Mouse (Mus musculus) CH12.LX (cell line): ENCODE data around the gene Bad. TPM values are rescaled to one million over a fixed set of nuclear protein-coding genes. Genes with fewer than 3 reads are reported as not detected.
A peak's percentile ranks its signal among the peaks of the same experiment; 100 is the strongest.

Experiments
- DNase-seq: peaks from one replicate; pipeline ENCODE4 v3.0.0-alpha.2; 2013; ENCODE audit errors: extremely low read depth
- H3K27ac ChIP-seq: 2 replicates; pipeline ENCODE4 v1.5.1; 2012; ENCODE audit warnings: low read depth, mild to moderate bottlenecking, control low read depth, moderate library complexity; ENCODE audit not compliant: insufficient read depth
- H3K27me3 ChIP-seq: replicated peaks from 2 replicates; pipeline ENCODE3; 2012; ENCODE audit warnings: inconsistent platforms
- H3K36me3 ChIP-seq, 2 experiments: replicated peaks in 1 of 2; 2 replicates each; pipeline versions ENCODE3 to v1.6.1; 2012; ENCODE audit warnings: inconsistent platforms in 1 of 2, low read length in 1 of 2, mild to moderate bottlenecking in 1 of 2, mixed read lengths in 1 of 2, moderate library complexity in 1 of 2; ENCODE audit not compliant: control insufficient read depth in 1 of 2, insufficient read depth in 1 of 2
- H3K4me1 ChIP-seq, 2 experiments: 2 replicates each; pipeline ENCODE4 v1.6.1; 2012; ENCODE audit warnings: inconsistent platforms in 1 of 2, moderate library complexity in 1 of 2; ENCODE audit not compliant: insufficient read depth in 2 of 2, control insufficient read depth in 1 of 2
- H3K4me2 ChIP-seq: 2 replicates; pipeline ENCODE4 v1.6.1; 2012; ENCODE audit warnings: low read depth, mild to moderate bottlenecking, control low read depth; ENCODE audit not compliant: poor library complexity, insufficient read depth, severe bottlenecking
- H3K4me3 ChIP-seq, 3 experiments: fragments of 150-350 bp in 1 of 3; sonication (generic) in 1 of 3; replicated peaks in 1 of 3; 2 replicates each; pipeline versions ENCODE3 to v1.5.1; 2011 to 2012; ENCODE audit warnings: low read depth in 2 of 3, low read length in 2 of 3, mild to moderate bottlenecking in 2 of 3, moderate library complexity in 2 of 3, control low read depth in 1 of 3, improper control_type of control experiment in 1 of 3, inconsistent platforms in 1 of 3, mixed read lengths in 1 of 3; ENCODE audit not compliant: poor library complexity in 1 of 3
- H3K79me2 ChIP-seq: replicated peaks from 2 replicates; pipeline ENCODE4 v1.6.1; 2012; ENCODE audit warnings: mild to moderate bottlenecking, moderate library complexity; ENCODE audit not compliant: control insufficient read depth, poor library complexity, insufficient read depth, severe bottlenecking; ENCODE audit errors: extremely low read depth
- H3K9ac ChIP-seq: 2 replicates; pipeline ENCODE4 v1.6.1; 2012; ENCODE audit warnings: low read depth, mild to moderate bottlenecking, control low read depth, moderate library complexity; ENCODE audit not compliant: insufficient read depth
- H3K9me3 ChIP-seq: replicated peaks from 2 replicates; pipeline ENCODE3; 2012; ENCODE audit warnings: low read length, inconsistent platforms, mixed read lengths
- BHLHE40 ChIP-seq: IDR thresholded peaks from 2 replicates; pipeline ENCODE4 v1.6.1; 2011; ENCODE audit warnings: mild to moderate bottlenecking, low read depth, low read length, improper control_type of control experiment
- CHD2 ChIP-seq: IDR thresholded peaks from 2 replicates; pipeline ENCODE4 v1.6.1; 2011; ENCODE audit warnings: low read length, improper control_type of control experiment
- CTCF ChIP-seq, 2 experiments: IDR thresholded peaks in 1 of 2; conservative IDR thresholded peaks in 1 of 2; 2 replicates each; pipeline ENCODE4 v1.5.1; 2011 to 2012; ENCODE audit warnings: low read depth in 2 of 2, low read length in 2 of 2, improper control_type of control experiment in 1 of 2, inconsistent platforms in 1 of 2, mild to moderate bottlenecking in 1 of 2, moderate library complexity in 1 of 2
- ELF1 ChIP-seq: IDR thresholded peaks from 2 replicates; pipeline ENCODE4 v1.6.1; 2014; ENCODE audit warnings: low read depth, mild to moderate bottlenecking, inconsistent platforms, low read length, improper control_type of control experiment
- EP300 ChIP-seq: IDR thresholded peaks from 2 replicates; pipeline ENCODE4 v1.6.1; 2011; ENCODE audit warnings: low read length, improper control_type of control experiment
- HCFC1 ChIP-seq: IDR thresholded peaks from 2 replicates; pipeline ENCODE4 v1.6.1; 2012; ENCODE audit warnings: low read depth, mild to moderate bottlenecking, inconsistent platforms, low read length, improper control_type of control experiment
- JUN ChIP-seq: IDR thresholded peaks from 2 replicates; pipeline ENCODE4 v1.6.1; 2011; ENCODE audit warnings: low read depth, mild to moderate bottlenecking, low read length, improper control_type of control experiment, moderate library complexity; ENCODE audit not compliant: insufficient read depth
- KAT2A ChIP-seq: IDR thresholded peaks from 2 replicates; pipeline ENCODE4 v1.6.1; 2012; ENCODE audit warnings: low read length, improper control_type of control experiment, inconsistent platforms; ENCODE audit not compliant: insufficient replicate concordance
- MYC ChIP-seq: IDR thresholded peaks from 2 replicates; pipeline ENCODE4 v1.6.1; 2011; ENCODE audit warnings: low read depth, mild to moderate bottlenecking, improper control_type of control experiment, low read length
- NELFE ChIP-seq: IDR thresholded peaks from 2 replicates; pipeline ENCODE4 v1.6.1; 2011; ENCODE audit warnings: low read depth, low read length, improper control_type of control experiment
- NRF1 ChIP-seq: IDR thresholded peaks from 2 replicates; pipeline ENCODE4 v1.6.1; 2014; ENCODE audit warnings: low read depth, mild to moderate bottlenecking, inconsistent platforms, low read length, improper control_type of control experiment, moderate library complexity
- POLR2A ChIP-seq: IDR thresholded peaks from 2 replicates; pipeline ENCODE4 v1.6.1; 2011; ENCODE audit warnings: low read depth, mild to moderate bottlenecking, improper control_type of control experiment, low read length
- POLR2AphosphoS2 ChIP-seq: IDR thresholded peaks from 2 replicates; pipeline ENCODE4 v1.6.1; 2011; ENCODE audit warnings: low read depth, low read length, improper control_type of control experiment
- SIN3A ChIP-seq: IDR thresholded peaks from 2 replicates; pipeline ENCODE4 v1.6.1; 2012; ENCODE audit warnings: low read length, improper control_type of control experiment, inconsistent platforms
- TBP ChIP-seq: conservative IDR thresholded peaks from 2 replicates; pipeline ENCODE4 v1.6.1; 2011; ENCODE audit warnings: low read depth, low read length, improper control_type of control experiment
- TCF12 ChIP-seq: IDR thresholded peaks from 2 replicates; pipeline ENCODE4 v1.6.1; 2014; ENCODE audit warnings: low read depth, mild to moderate bottlenecking, inconsistent platforms, low read length, improper control_type of control experiment
- ZMIZ1 ChIP-seq: IDR thresholded peaks from 2 replicates; pipeline ENCODE4 v1.6.1; 2012; ENCODE audit warnings: low read depth, mild to moderate bottlenecking, inconsistent platforms, low read length, improper control_type of control experiment
- dilution Hi-C: fragments of 300-500 bp; cut with MboI; formaldehyde crosslinking; loops from 2 replicates; pipeline ENCODE4 v1.14.3; 2020; ENCODE audit warnings: low sequenced_read_pairs; ENCODE audit not compliant: extremely low pct_unique_long_range_greater_than_20kb, extremely low pct_ligation_motif_present
- in situ Hi-C: fragments of 300-500 bp; cut with MboI; formaldehyde crosslinking; loops from 3 replicates; pipeline ENCODE4 v1.14.3; 2019; ENCODE audit warnings: low sequenced_read_pairs, low pct_ligation_motif_present, low pct_unique_long_range_greater_than_20kb, mixed read lengths
- polyA plus RNA-seq: library from polyadenylated mRNA; unstranded; fragments of >175 nt; gene quantifications from 2 replicates; pipeline ENCODE4 v1.2.1, GENCODE M21; 2012; ENCODE audit warnings: low read depth; ENCODE audit not compliant: insufficient read length
- total RNA-seq, 2 experiments: library from RNA; depleted of rRNA; stranded (reverse); fragments of 300-350 nt in 1 of 2; fragments of >200 nt in 1 of 2; gene quantifications; 2 replicates each; pipeline ENCODE4 v1.2.3; 2012 to 2014

Gene Bad
- total and polyA plus RNA-seq, 3 experiments, result 27.7 to 38.0 (median 33.3) TPM

DNA sequence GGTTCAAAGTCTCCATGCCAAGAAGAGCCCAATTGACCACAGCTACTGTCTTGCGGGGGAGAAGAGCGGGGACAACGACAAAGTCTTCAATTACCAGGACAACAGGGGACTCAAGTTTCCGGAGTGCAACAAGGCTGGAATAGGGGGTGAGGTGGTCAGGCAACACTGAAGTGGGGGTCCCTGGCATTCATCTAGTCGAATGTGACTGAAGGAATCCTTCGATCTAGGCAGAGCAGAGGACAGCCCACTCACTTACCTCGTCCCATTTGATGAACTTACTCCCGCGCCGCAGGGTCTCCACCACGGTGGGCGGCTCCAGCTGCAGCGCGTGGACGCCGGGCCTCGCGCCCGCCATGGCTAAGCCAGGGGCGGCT, 27.6 kb downstream of the Bad start:
- DNase-seq, result no peak
- TF ChIP-seq NRF1, result no peak
- TF ChIP-seq POLR2AphosphoS2, result no peak
- TF ChIP-seq BHLHE40, result no peak
- TF ChIP-seq SIN3A, result no peak
- TF ChIP-seq ZMIZ1, result no peak
- TF ChIP-seq POLR2A, result no peak
- TF ChIP-seq ELF1, result no peak
- no peak for TF ChIP-seq TCF12
- no peak for TF ChIP-seq EP300
- TF ChIP-seq KAT2A, result no peak
- TF ChIP-seq NELFE, result no peak
- no peak for TF ChIP-seq JUN
- no peak for TF ChIP-seq TBP
- TF ChIP-seq, all 38 proteins: peak for 0
- H3K27me3 ChIP-seq, result peaks cover 3% of the 10 kb centered on the region
- dilution Hi-C loops (no loop called here), in situ Hi-C loops (no loop called here)
- peaks cover 9 to 49% of the 10 kb centered on the region in 2 experiments for H3K4me1 ChIP-seq
- H3K27ac ChIP-seq, result no peak overlapping the region
- H3K9ac ChIP-seq, result peak overlapping the region; percentile 69; the same call in 1 of the 2 replicates
- peak overlapping the region; percentile 21 for H3K4me2 ChIP-seq
- no peaks in the 10 kb centered on the region for H3K9me3 ChIP-seq
- H3K4me3 ChIP-seq, result peak overlapping the region; percentile 39 to 80 (median 70)
- H3K36me3 ChIP-seq, result peaks cover 9 to 26% of the 10 kb centered on the region in 2 experiments
- no peaks in the 10 kb centered on the region for H3K79me2 ChIP-seq

DNA sequence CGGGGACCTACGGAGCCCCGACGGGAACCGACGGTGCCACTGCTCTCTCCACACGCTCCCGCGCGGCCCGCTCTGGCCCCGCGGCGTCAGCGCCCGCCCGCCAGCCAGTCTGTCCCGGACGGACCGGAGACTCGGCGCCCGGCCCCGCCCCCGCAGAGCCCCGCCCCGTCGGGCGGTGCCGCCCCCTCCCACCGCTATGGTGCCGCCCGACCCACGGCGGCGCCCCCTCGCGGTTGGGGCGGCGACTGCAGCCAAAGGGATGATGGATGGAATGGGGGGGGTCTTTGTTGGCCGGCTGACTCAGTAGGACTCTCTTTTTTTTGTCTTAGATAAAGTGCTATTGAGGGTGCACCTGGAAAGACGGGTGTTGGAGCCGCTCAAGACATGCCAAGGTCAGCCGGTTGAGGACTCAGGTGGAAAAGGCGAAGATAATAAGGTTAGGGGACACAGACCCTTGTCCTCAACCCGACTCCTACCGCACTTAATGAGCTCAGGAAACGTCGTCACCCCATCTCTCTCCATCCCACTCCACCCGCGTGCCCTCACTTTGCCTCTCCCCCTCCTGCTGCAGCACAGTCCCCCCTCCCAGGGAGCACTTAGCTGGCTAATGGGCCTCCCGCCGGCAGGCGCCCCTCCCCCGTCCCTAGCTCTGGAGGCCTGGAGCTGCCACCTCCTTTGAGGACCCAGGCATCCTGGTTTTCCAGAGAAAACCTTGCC, 28.2 kb downstream of the Bad start:
- peak overlapping the region; percentile 39 for H3K4me2 ChIP-seq
- peaks cover 3% of the 10 kb centered on the region for H3K27me3 ChIP-seq
- H3K36me3 ChIP-seq, result peaks cover 4 to 21% of the 10 kb centered on the region in 2 experiments
- no peak overlapping the region for H3K27ac ChIP-seq
- in situ Hi-C loops, result no loop called here
- DNase-seq, result no peak
- H3K79me2 ChIP-seq, result no peaks in the 10 kb centered on the region
- TF ChIP-seq POLR2A (peak; percentile 72), HCFC1 (no peak), CTCF (conservative IDR thresholded peaks at IDR 0.05 in 1 of 2, IDR thresholded peaks at IDR 0.05 in 1 of 2; ENCODE audit: low read depth in 2 of 2, low read length in 2 of 2) (peak; percentile 13 to 68; a peak in 2 of 4 replicates), MYC (no peak), TCF12 (0 out of 2 replicates have a peak, but pooled peaks have one; percentile 12), EP300 (no peak), CHD2 (no peak)
- TF ChIP-seq, all 38 proteins: peak for 3
- no peaks in the 10 kb centered on the region for H3K9me3 ChIP-seq
- dilution Hi-C loops, result no loop called here
- peaks cover 9 to 49% of the 10 kb centered on the region in 2 experiments for H3K4me1 ChIP-seq
- peak overlapping the region; percentile 69; the same call in 1 of the 2 replicates for H3K9ac ChIP-seq
- H3K4me3 ChIP-seq, result peak overlapping the region; percentile 39 to 80 (median 70)
